8 mouse cellular contexts compared by ENCODE assay signal in the genomic region with DNA sequence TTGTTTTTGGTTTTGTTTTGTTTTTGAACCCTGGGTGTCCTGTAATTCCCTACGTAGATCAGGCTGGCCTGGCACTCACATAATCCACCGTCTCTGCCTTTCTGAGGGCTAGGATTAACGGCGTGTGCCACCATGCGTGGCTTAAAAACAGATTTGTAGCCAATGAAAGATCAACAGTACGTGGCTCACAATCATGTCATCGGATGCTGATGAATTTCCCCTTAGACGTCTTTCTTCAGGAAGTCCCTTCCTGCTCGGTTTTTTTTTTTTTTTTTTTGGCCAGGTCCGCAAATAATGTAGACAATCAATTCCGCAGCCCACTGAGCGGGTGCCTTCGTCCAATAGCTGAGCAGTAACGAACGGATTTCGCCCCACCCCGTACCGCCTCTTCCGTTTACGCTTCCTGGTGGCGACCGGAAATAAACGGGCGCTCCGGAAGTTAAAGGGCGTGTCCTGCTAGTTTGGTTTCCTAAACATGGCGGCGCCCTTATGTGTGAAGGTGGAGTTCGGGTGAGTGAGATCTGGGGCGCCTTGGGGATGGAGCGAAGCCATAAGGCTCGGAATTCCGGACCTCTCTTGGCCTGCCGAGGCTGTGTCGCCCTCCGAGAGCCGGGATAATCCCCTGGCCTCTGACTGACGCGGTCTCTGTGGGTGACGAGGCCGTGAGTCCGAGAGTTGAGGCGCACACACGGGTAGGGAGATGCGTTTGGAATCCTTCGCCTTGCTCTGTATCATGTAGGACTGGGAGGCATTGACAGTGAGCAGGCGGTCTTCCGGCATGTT. TPM values are rescaled to one million over a fixed set of nuclear protein-coding genes. Genes with fewer than 3 reads are reported as not detected.
DNase-seq lines count a peak whose midpoint lies in the region; ATAC-seq and TF ChIP-seq lines count a peak whose summit lies in the region.

No protein-coding gene starts in this region.

- WGBS in forebrain, embryonic 16.5 days: under 1% methylated on average over 48 of the region's 48 CpGs
- under 1% methylated on average over 48 of the region's 48 CpGs for WGBS in lung, embryonic 14.5 days
- 0% methylated on average over 48 of the region's 48 CpGs for WGBS in olfactory bulb, adult 2 months
- WGBS in thymus, adult 2 months: under 1% methylated on average over 48 of the region's 48 CpGs

- H3K9me3 ChIP-seq in G1E (replicated peaks): no peaks in the 10 kb centered on the region
- H3K9me3 ChIP-seq in forebrain, embryonic 16.5 days (ENCODE audit: control insufficient read depth, low read length): no peaks in the 10 kb centered on the region
- H3K9me3 ChIP-seq in lung, embryonic 14.5 days (ENCODE audit: low read depth, low read length): no peaks in the 10 kb centered on the region

- intact Hi-C loops in heart, postnatal 36 days (cut with DNase I): no loop called here

- peak; percentile 92 for DNase-seq in G1E (ENCODE audit: low spot score)
- peak; percentile 93 to 97 for DNase-seq in cerebellum, adult 18-20 months
- DNase-seq in heart, postnatal 36 days: peak; percentile 94 to 95
- peak; percentile 94 to 98 for DNase-seq in layer of hippocampus, adult 2 months (ENCODE audit: low spot score in 2 of 2)
- DNase-seq in lung, embryonic 14.5 days: peak; percentile 100
- DNase-seq in thymus, adult 2 months: peak; percentile 93

- H3K4me3 ChIP-seq in G1E (ENCODE audit: low read depth, low read length): peak overlapping the region; percentile 96
- H3K4me3 ChIP-seq in forebrain, embryonic 16.5 days (replicated peaks; ENCODE audit: low read length): peak overlapping the region; percentile 94
- peak overlapping the region; percentile 98 for H3K4me3 ChIP-seq in layer of hippocampus, adult 2 months
- H3K4me3 ChIP-seq in lung, embryonic 14.5 days (ENCODE audit: low read depth, low read length): peak overlapping the region; percentile 89
- H3K4me3 ChIP-seq in olfactory bulb, adult 2 months (ENCODE audit: insufficient read depth, low read depth, low read length): peak overlapping the region; percentile 65
- peak overlapping the region; percentile 93 for H3K4me3 ChIP-seq in thymus, adult 2 months (ENCODE audit: control insufficient read depth, insufficient read depth, low read length)

- H3K9ac ChIP-seq in forebrain, embryonic 16.5 days (replicated peaks; ENCODE audit: low read depth, low read length): peak overlapping the region; percentile 78
- peak overlapping the region; percentile 80 for H3K9ac ChIP-seq in lung, embryonic 14.5 days

- no peak for TF ChIP-seq POLR2A in olfactory bulb, adult 2 months (IDR thresholded peaks at IDR 0.05; ENCODE audit: insufficient read depth, low read depth, low read length)
- 0 out of 2 replicates have a peak, but pooled peaks have one; percentile 47 for TF ChIP-seq POLR2A in thymus, adult 2 months (IDR thresholded peaks at IDR 0.05; ENCODE audit: control insufficient read depth, extremely low read depth, insufficient read depth, low read length, poor library complexity)

- H3K4me1 ChIP-seq in G1E (ENCODE audit: insufficient read depth, low read depth, low read length): peaks cover 32% of the 10 kb centered on the region
- peaks cover 14% of the 10 kb centered on the region for H3K4me1 ChIP-seq in forebrain, embryonic 16.5 days (replicated peaks; ENCODE audit: control insufficient read depth, insufficient read depth, low read length)
- H3K4me1 ChIP-seq in lung, embryonic 14.5 days (ENCODE audit: insufficient read depth): peaks cover 5% of the 10 kb centered on the region
- no peaks in the 10 kb centered on the region for H3K4me1 ChIP-seq in olfactory bulb, adult 2 months (ENCODE audit: control insufficient read depth, insufficient read depth, low read length)
- peaks cover 6% of the 10 kb centered on the region for H3K4me1 ChIP-seq in thymus, adult 2 months (replicated peaks; ENCODE audit: control insufficient read depth, insufficient read depth, low read length)

- no peaks in the 10 kb centered on the region for H3K27me3 ChIP-seq in G1E (ENCODE audit: insufficient read depth, low read length)
- H3K27me3 ChIP-seq in forebrain, embryonic 16.5 days (replicated peaks; ENCODE audit: control insufficient read depth, insufficient read depth, low read length): no peaks in the 10 kb centered on the region
- no peaks in the 10 kb centered on the region for H3K27me3 ChIP-seq in lung, embryonic 14.5 days (ENCODE audit: insufficient read depth, low read length)
- no peaks in the 10 kb centered on the region for H3K27me3 ChIP-seq in thymus, adult 2 months (ENCODE audit: control insufficient read depth, insufficient read depth, low read length)

- peak overlapping the region; percentile 98 for H3K27ac ChIP-seq in forebrain, embryonic 16.5 days (ENCODE audit: low read length)
- peak overlapping the region; percentile 94 for H3K27ac ChIP-seq in layer of hippocampus, adult 2 months
- peak overlapping the region; percentile 96 for H3K27ac ChIP-seq in lung, embryonic 14.5 days (ENCODE audit: low read depth)
- peak overlapping the region; percentile 93 for H3K27ac ChIP-seq in olfactory bulb, adult 2 months (ENCODE audit: insufficient read depth, low read depth, low read length)
- peak overlapping the region; percentile 54 for H3K27ac ChIP-seq in thymus, adult 2 months (ENCODE audit: control insufficient read depth, insufficient read depth, low read length)

- TF ChIP-seq CTCF in G1E (IDR thresholded peaks at IDR 0.05; ENCODE audit: low read depth, low read length): no peak
- TF ChIP-seq CTCF in layer of hippocampus, adult 2 months (conservative IDR thresholded peaks at IDR 0.05): 0 out of 2 replicates have a peak, but pooled peaks have one; percentile 10
- TF ChIP-seq CTCF in lung, embryonic 14.5 days (IDR thresholded peaks at IDR 0.05; ENCODE audit: low read depth): no peak
- TF ChIP-seq CTCF in olfactory bulb, adult 2 months (IDR thresholded peaks at IDR 0.05; ENCODE audit: insufficient read depth, low read depth, low read length): no peak
- TF ChIP-seq CTCF in thymus, adult 2 months (IDR thresholded peaks at IDR 0.05; ENCODE audit: borderline replicate concordance, control insufficient read depth, extremely low read depth, insufficient read depth, low read length, poor library complexity): 0 out of 2 replicates have a peak, but pooled peaks have one; percentile 18

- H3K4me2 ChIP-seq in forebrain, embryonic 16.5 days (ENCODE audit: low read length): peak overlapping the region; percentile 84
- H3K4me2 ChIP-seq in lung, embryonic 14.5 days: peak overlapping the region; percentile 74

- H3K36me3 ChIP-seq in G1E (replicated peaks): peaks cover 41% of the 10 kb centered on the region
- no peaks in the 10 kb centered on the region for H3K36me3 ChIP-seq in forebrain, embryonic 16.5 days (ENCODE audit: control insufficient read depth, insufficient read depth)
- H3K36me3 ChIP-seq in lung, embryonic 14.5 days (ENCODE audit: insufficient read depth): no peaks in the 10 kb centered on the region
- no peaks in the 10 kb centered on the region for H3K36me3 ChIP-seq in thymus, adult 2 months (ENCODE audit: control insufficient read depth, insufficient read depth, low read length)

- ATAC-seq in G1E (ENCODE audit: extremely low read depth, insufficient number of reproducible peaks, low FRiP score, poor library complexity, severe bottlenecking): peak; percentile 99
- peak; percentile 99 for ATAC-seq in forebrain, embryonic 16.5 days
- peak; percentile 96 for ATAC-seq in lung, embryonic 14.5 days (ENCODE audit: insufficient read depth)

RNA-seq across cellular contexts. Expression of gene Urm1, which starts 7.2 kb away (rescaled TPM):
- total RNA-seq in G1E (2014; fragmentation: Nextera tagmentation): 10.3 and 15.2 TPM in 2 replicates
- total RNA-seq in G1E (2017): 19.9 and 23.8 TPM in 2 replicates
- polyA plus RNA-seq in G1E (2012): 43.5 and 71.3 TPM in 2 replicates
- 18.9 and 20.2 TPM in 2 replicates for polyA plus RNA-seq in forebrain, embryonic 16.5 days (2015; fragmentation: Nextera tagmentation; extraction: Ambion mirVana)
- total RNA-seq in heart, postnatal 36 days (2021): 10 to 100 TPM; 30.4 to 34.2 TPM
- 10 to 100 TPM; 43.0 to 48.7 TPM for total RNA-seq in layer of hippocampus, adult 2 months (2021)
- polyA plus RNA-seq in lung, embryonic 14.5 days (2014; fragmentation: Nextera tagmentation; extraction: Ambion mirVana): 20.5 and 27.0 TPM in 2 replicates
- polyA plus RNA-seq in olfactory bulb, adult 2 months (2012; ENCODE audit: insufficient read depth, insufficient read length, low replicate concordance, missing spikeins): not detected in 2 replicates
- 70.2 and 79.9 TPM in 2 replicates for polyA plus RNA-seq in thymus, adult 2 months (2012; rRNA removed)

RNA-seq across cellular contexts. Expression of gene Slc27a4, which starts 24.7 kb away (rescaled TPM):
- total RNA-seq in G1E (2014; fragmentation: Nextera tagmentation) (4.2 and 9.0 TPM in 2 replicates), G1E (2017) (5.5 and 8.6 TPM in 2 replicates)
- polyA plus RNA-seq in G1E (2012): 5.7 and 6.7 TPM in 2 replicates
- 28.3 and 33.7 TPM in 2 replicates for polyA plus RNA-seq in forebrain, embryonic 16.5 days (2015; fragmentation: Nextera tagmentation; extraction: Ambion mirVana)
- total RNA-seq in heart, postnatal 36 days (2021): 10 to 100 TPM; 16.2 to 19.3 TPM
- 10 to 100 TPM; 65.4 to 67.3 TPM for total RNA-seq in layer of hippocampus, adult 2 months (2021)
- polyA plus RNA-seq in lung, embryonic 14.5 days (2014; fragmentation: Nextera tagmentation; extraction: Ambion mirVana): 11.7 and 12.0 TPM in 2 replicates
- not detected in 2 replicates for polyA plus RNA-seq in olfactory bulb, adult 2 months (2012; ENCODE audit: insufficient read depth, insufficient read length, low replicate concordance, missing spikeins)
- 34.7 and 35.8 TPM in 2 replicates for polyA plus RNA-seq in thymus, adult 2 months (2012; rRNA removed)

RNA-seq across cellular contexts. Expression of gene Trub2, which starts 38.8 kb away (rescaled TPM):
- total RNA-seq in G1E (2014; fragmentation: Nextera tagmentation) (28.1 and 30.5 TPM in 2 replicates), G1E (2017) (51.7 and 66.4 TPM in 2 replicates)
- polyA plus RNA-seq in G1E (2012): 5.6 and 7.9 TPM in 2 replicates
- polyA plus RNA-seq in forebrain, embryonic 16.5 days (2015; fragmentation: Nextera tagmentation; extraction: Ambion mirVana): 36.6 and 42.4 TPM in 2 replicates
- total RNA-seq in heart, postnatal 36 days (2021): 10 to 100 TPM; 32.5 to 33.1 TPM
- total RNA-seq in layer of hippocampus, adult 2 months (2021): 10 to 100 TPM; 47.7 to 48.6 TPM
- 30.9 and 32.6 TPM in 2 replicates for polyA plus RNA-seq in lung, embryonic 14.5 days (2014; fragmentation: Nextera tagmentation; extraction: Ambion mirVana)
- not detected in 2 replicates for polyA plus RNA-seq in olfactory bulb, adult 2 months (2012; ENCODE audit: insufficient read depth, insufficient read length, low replicate concordance, missing spikeins)
- 61.1 and 70.5 TPM in 2 replicates for polyA plus RNA-seq in thymus, adult 2 months (2012; rRNA removed)

RNA-seq across cellular contexts. Expression of gene Coq4, which starts 39.8 kb away (rescaled TPM):
- total RNA-seq in G1E (2014; fragmentation: Nextera tagmentation): 9.8 and 11.1 TPM in 2 replicates
- 18.2 and 20.1 TPM in 2 replicates for total RNA-seq in G1E (2017)
- 242 and 318 TPM in 2 replicates for polyA plus RNA-seq in G1E (2012)
- 29.8 and 35.9 TPM in 2 replicates for polyA plus RNA-seq in forebrain, embryonic 16.5 days (2015; fragmentation: Nextera tagmentation; extraction: Ambion mirVana)
- 10 to 100 TPM; 20.2 to 24.3 TPM for total RNA-seq in heart, postnatal 36 days (2021)
- 10 to 100 TPM; 25.8 to 26.5 TPM for total RNA-seq in layer of hippocampus, adult 2 months (2021)
- polyA plus RNA-seq in lung, embryonic 14.5 days (2014; fragmentation: Nextera tagmentation; extraction: Ambion mirVana): 34.1 and 37.5 TPM in 2 replicates
- polyA plus RNA-seq in olfactory bulb, adult 2 months (2012; ENCODE audit: insufficient read depth, insufficient read length, low replicate concordance, missing spikeins): not detected in 2 replicates
- 49.0 and 83.9 TPM in 2 replicates for polyA plus RNA-seq in thymus, adult 2 months (2012; rRNA removed)

RNA-seq across cellular contexts. Expression of gene Cercam, which starts 41.8 kb away (rescaled TPM):
- total RNA-seq in G1E (2014; fragmentation: Nextera tagmentation) (22.2 and 23.6 TPM in 2 replicates), G1E (2017) (2.9 and 5.1 TPM in 2 replicates)
- 17.6 and 21.1 TPM in 2 replicates for polyA plus RNA-seq in G1E (2012)
- 7.3 and 8.4 TPM in 2 replicates for polyA plus RNA-seq in forebrain, embryonic 16.5 days (2015; fragmentation: Nextera tagmentation; extraction: Ambion mirVana)
- 1 to 10 TPM; 4.4 to 4.9 TPM for total RNA-seq in heart, postnatal 36 days (2021)
- 1 to 10 TPM; 7.9 to 10.0 TPM for total RNA-seq in layer of hippocampus, adult 2 months (2021)
- 11.0 and 12.0 TPM in 2 replicates for polyA plus RNA-seq in lung, embryonic 14.5 days (2014; fragmentation: Nextera tagmentation; extraction: Ambion mirVana)
- polyA plus RNA-seq in olfactory bulb, adult 2 months (2012; ENCODE audit: insufficient read depth, insufficient read length, low replicate concordance, missing spikeins): not detected in 2 replicates
- polyA plus RNA-seq in thymus, adult 2 months (2012; rRNA removed): 9.9 and 10.4 TPM in 2 replicates

Comparison
In these comparisons a context has a peak if more than half of its experiments do, and no peak if none do; other contexts are left out.
1. Peak in every context shown above with its lines: DNase-seq, ATAC-seq, H3K4me3 ChIP-seq and H3K27ac ChIP-seq.
2. CTCF ChIP-seq: peak in layer of hippocampus, adult 2 months (single experiment) and thymus, adult 2 months (single experiment); none in G1E (single experiment), lung, embryonic 14.5 days (single experiment) and olfactory bulb, adult 2 months (single experiment).
3. RNA of gene Urm1, which starts 7.2 kb away (polyA plus RNA-seq): 70.2 to 79.9 TPM in thymus, adult 2 months, 43.5 to 71.3 TPM in G1E, 20.5 to 27.0 TPM in lung, embryonic 14.5 days and 18.9 to 20.2 TPM in forebrain, embryonic 16.5 days; not detected in olfactory bulb, adult 2 months; every median in the first group is over 10 times any median in the second.